Mouse (Mus musculus): ENCODE measurements around the gene Fam213b. TPM values are rescaled to one million over a fixed set of nuclear protein-coding genes. Genes with fewer than 3 reads are reported as not detected.

Fam213b gene
- polyA plus RNA-seq (2012; rRNA removed): 22.2 and 33.6 TPM in 2 replicates

GRCm38 (mm10) chr4:154898506-154899446, at the start of gene Fam213b:
Gene Fam213b (minus strand): TSS chr4:154899135.
- TF ChIP-seq CTCF (IDR thresholded peaks at IDR 0.05; ENCODE audit: extremely low read depth, insufficient read depth, insufficient read length, insufficient replicate concordance): no peak
- peak; percentile 27 for TF ChIP-seq POLR2A (IDR thresholded peaks at IDR 0.05; ENCODE audit: low read depth, low read length)
- Histone ChIP-seq H3K36me3 (ENCODE audit: control insufficient read depth, insufficient read depth, low read length) (no peaks in the 10 kb centered on the region), H3K27ac (ENCODE audit: insufficient read depth, low read length) (no peak within 1 kb of the TSS), H3K4me3 (ENCODE audit: extremely low read depth, insufficient read depth, insufficient read length) (peak within 1 kb of the TSS; percentile 59), H3K27me3 (ENCODE audit: control insufficient read depth, insufficient read depth, low read length) (no peaks in the 10 kb centered on the region), H3K4me1 (ENCODE audit: control insufficient read depth, insufficient read depth, insufficient read length) (peaks cover 7% of the 10 kb centered on the region)
- WGBS: 12% methylated on average over 43 of the region's 43 CpGs
- peak; percentile 71 to 76 for DNase-seq (ENCODE audit: low read depth in 1 of 2, low spot score in 2 of 2)

- peaks cover 5% of the 10 kb centered on the region; the same call in 1 of the 2 replicates for H3K4me1 ChIP-seq (ENCODE audit: control insufficient read depth, insufficient read depth, insufficient read length)
- DNase-seq (ENCODE audit: low read depth in 1 of 2, low spot score in 2 of 2): no peak
- no peaks in the 10 kb centered on the region for H3K36me3 ChIP-seq (ENCODE audit: control insufficient read depth, insufficient read depth, low read length)
- H3K27ac ChIP-seq (ENCODE audit: insufficient read depth, low read length): no peak overlapping the region
- 51% methylated on average over 14 of the region's 14 CpGs for WGBS
- peaks cover 15% of the 10 kb centered on the region; the same call in 1 of the 2 replicates for H3K27me3 ChIP-seq (ENCODE audit: control insufficient read depth, insufficient read depth, low read length)
- no peak overlapping the region for H3K4me3 ChIP-seq (ENCODE audit: extremely low read depth, insufficient read depth, insufficient read length)
- TF ChIP-seq POLR2A (IDR thresholded peaks at IDR 0.05; ENCODE audit: low read depth, low read length): no peak
- no peak for TF ChIP-seq CTCF (IDR thresholded peaks at IDR 0.05; ENCODE audit: extremely low read depth, insufficient read depth, insufficient read length, insufficient replicate concordance)
Measured at GRCm38 (mm10) chr4:154948066-154948939, 49.4 kb upstream of the Fam213b start.

GRCm38 (mm10) chr4:154946319-154946718, 47.4 kb upstream of the Fam213b start:
- TF ChIP-seq POLR2A (IDR thresholded peaks at IDR 0.05; ENCODE audit: low read depth, low read length) (no peak), CTCF (IDR thresholded peaks at IDR 0.05; ENCODE audit: extremely low read depth, insufficient read depth, insufficient read length, insufficient replicate concordance) (no peak)
- no peaks in the 10 kb centered on the region for H3K36me3 ChIP-seq (ENCODE audit: control insufficient read depth, insufficient read depth, low read length)
- no peak for DNase-seq (ENCODE audit: low read depth in 1 of 2, low spot score in 2 of 2)
- peaks cover 9% of the 10 kb centered on the region; the same call in 1 of the 2 replicates for H3K27me3 ChIP-seq (ENCODE audit: control insufficient read depth, insufficient read depth, low read length)
- peaks cover 8% of the 10 kb centered on the region; the same call in 1 of the 2 replicates for H3K4me1 ChIP-seq (ENCODE audit: control insufficient read depth, insufficient read depth, insufficient read length)
- H3K4me3 ChIP-seq (ENCODE audit: extremely low read depth, insufficient read depth, insufficient read length): no peak overlapping the region
- 39% methylated on average over 8 of the region's 8 CpGs for WGBS
- H3K27ac ChIP-seq (ENCODE audit: insufficient read depth, low read length): no peak overlapping the region

- Histone ChIP-seq H3K4me3 (ENCODE audit: extremely low read depth, insufficient read depth, insufficient read length) (no peak overlapping the region), H3K36me3 (ENCODE audit: control insufficient read depth, insufficient read depth, low read length) (no peaks in the 10 kb centered on the region), H3K27me3 (ENCODE audit: control insufficient read depth, insufficient read depth, low read length) (peaks cover 5% of the 10 kb centered on the region; the same call in 1 of the 2 replicates), H3K27ac (ENCODE audit: insufficient read depth, low read length) (peak overlapping the region; percentile 53), H3K4me1 (ENCODE audit: control insufficient read depth, insufficient read depth, insufficient read length) (peaks cover 12% of the 10 kb centered on the region; the same call in 1 of the 2 replicates)
- peak; percentile 85; the same call in 1 of the 2 replicates for TF ChIP-seq CTCF (IDR thresholded peaks at IDR 0.05; ENCODE audit: extremely low read depth, insufficient read depth, insufficient read length, insufficient replicate concordance)
- no peak for TF ChIP-seq POLR2A (IDR thresholded peaks at IDR 0.05; ENCODE audit: low read depth, low read length)
- 9% methylated on average over 2 of the region's 2 CpGs for WGBS
- peak; percentile 81 to 85 for DNase-seq (ENCODE audit: low read depth in 1 of 2, low spot score in 2 of 2)
Measured at GRCm38 (mm10) chr4:154944121-154944590, 45.2 kb upstream of the Fam213b start.

- DNase-seq (ENCODE audit: low read depth in 1 of 2, low spot score in 2 of 2): no peak
- peak overlapping the region; percentile 53 for H3K27ac ChIP-seq (ENCODE audit: insufficient read depth, low read length)
- peaks cover 12% of the 10 kb centered on the region; the same call in 1 of the 2 replicates for H3K4me1 ChIP-seq (ENCODE audit: control insufficient read depth, insufficient read depth, insufficient read length)
- no peak overlapping the region for H3K4me3 ChIP-seq (ENCODE audit: extremely low read depth, insufficient read depth, insufficient read length)
- peaks cover 1% of the 10 kb centered on the region; the same call in 1 of the 2 replicates for H3K27me3 ChIP-seq (ENCODE audit: control insufficient read depth, insufficient read depth, low read length)
- no peaks in the 10 kb centered on the region for H3K36me3 ChIP-seq (ENCODE audit: control insufficient read depth, insufficient read depth, low read length)
- 87% methylated on average over 6 of the region's 6 CpGs for WGBS
- TF ChIP-seq POLR2A (IDR thresholded peaks at IDR 0.05; ENCODE audit: low read depth, low read length) (no peak), CTCF (IDR thresholded peaks at IDR 0.05; ENCODE audit: extremely low read depth, insufficient read depth, insufficient read length, insufficient replicate concordance) (no peak)
Measured at GRCm38 (mm10) chr4:154943323-154944039, 44.5 kb upstream of the Fam213b start.
